Mouse (Mus musculus) left cerebral cortex, adult 2 months (tissue): ENCODE data around the gene Dgcr6. TPM values are rescaled to one million over a fixed set of nuclear protein-coding genes. Genes with fewer than 3 reads are reported as not detected.

Experiments
- DNase-seq, 2 experiments: peaks; one replicate each; pipeline ENCODE4 v3.0.0; 2021 to 2022; ENCODE audit warnings: low spot score in 2 of 2, mixed read lengths in 1 of 2; ENCODE audit errors: extremely low spot score in 1 of 2
- H3K27ac ChIP-seq: fragments of 200-600 bp; 2 replicates; pipeline ENCODE4 v1.8.1; 2022
- H3K4me3 ChIP-seq: fragments of 200-600 bp; 2 replicates; pipeline ENCODE4 v1.8.1; 2022
- CTCF ChIP-seq: fragments of 200-600 bp; IDR thresholded peaks from 2 replicates; pipeline ENCODE4 v1.8.1; 2022; ENCODE audit warnings: antibody characterized with exemption, mild to moderate bottlenecking, moderate library complexity
- intact Hi-C: fragments of 180-260 bp; cut with DNase I; formaldehyde crosslinking; loops from one replicate; pipeline ENCODE4 v1.15.1; 2025
- total RNA-seq, 2 experiments: library from RNA; stranded (reverse); gene quantifications; 2 replicates each; pipeline ENCODE4 v1.2.3; 2021

Gene Dgcr6
- total RNA-seq, 2 experiments from 2014 or later = 96.1 to 96.8 TPM

DNA sequence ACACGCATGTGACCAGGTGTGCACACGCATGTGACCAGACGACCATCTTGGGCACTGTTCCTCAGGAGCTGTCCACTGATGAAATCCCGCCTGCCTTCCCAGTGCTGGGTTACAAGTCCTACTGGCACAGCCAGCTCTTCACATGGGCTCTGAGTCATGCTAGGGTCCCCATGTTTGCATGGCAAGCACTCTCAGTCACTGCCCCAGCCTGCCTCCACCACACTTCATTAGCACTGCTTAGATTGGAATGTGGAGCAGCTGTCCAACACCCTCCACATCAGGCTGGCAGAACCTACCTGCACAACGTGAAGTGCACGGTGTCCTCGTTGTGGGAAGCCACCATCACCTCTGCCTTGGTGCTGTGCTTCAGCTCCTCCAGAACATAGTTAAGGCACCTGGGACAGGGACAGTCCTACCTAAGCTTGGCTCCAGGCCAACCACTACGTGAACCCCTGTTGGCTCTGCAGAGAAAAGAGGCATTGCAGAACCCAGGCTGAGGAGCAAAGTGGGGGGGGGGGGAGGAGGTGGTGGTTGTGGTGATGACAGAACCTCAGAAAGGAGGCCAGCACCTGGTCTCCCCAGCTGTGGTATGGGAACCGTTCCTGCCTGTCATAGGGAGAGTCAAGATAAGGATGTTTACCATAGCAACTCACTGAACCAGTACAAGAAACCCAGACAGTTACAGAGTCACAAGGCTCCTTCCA lies 20.8 kb downstream of the Dgcr6 start:
- Histone ChIP-seq H3K4me3 (no peak overlapping the region), H3K27ac (no peak overlapping the region)
- TF ChIP-seq CTCF = no peak
- no peak for DNase-seq
- intact Hi-C loops = no loop called here

- Histone ChIP-seq H3K27ac (no peak overlapping the region), H3K4me3 (no peak overlapping the region)
- no peak for DNase-seq
- no peak for TF ChIP-seq CTCF
- intact Hi-C loops = no loop called here
These were observed 22.0 kb downstream of the Dgcr6 start for GRCm38 (mm10) chr16:18074611-18075010.

GRCm38 (mm10) chr16:18075201-18075600 lies 22.5 kb downstream of the Dgcr6 start:
- intact Hi-C loops = no loop called here

GRCm38 (mm10) chr16:18078314-18079015 lies 25.8 kb downstream of the Dgcr6 start:
- no peak for TF ChIP-seq CTCF
- no peak overlapping the region for H3K4me3 ChIP-seq
- H3K27ac ChIP-seq = no peak overlapping the region
- intact Hi-C loops = no loop called here
- DNase-seq = no peak

More at GRCm38 (mm10) chr16:18075201-18075600, 22.5 kb downstream of the Dgcr6 start:
- no peak for TF ChIP-seq CTCF
- no peak overlapping the region for H3K4me3 ChIP-seq
- H3K27ac ChIP-seq = no peak overlapping the region
- DNase-seq = no peak

DNA sequence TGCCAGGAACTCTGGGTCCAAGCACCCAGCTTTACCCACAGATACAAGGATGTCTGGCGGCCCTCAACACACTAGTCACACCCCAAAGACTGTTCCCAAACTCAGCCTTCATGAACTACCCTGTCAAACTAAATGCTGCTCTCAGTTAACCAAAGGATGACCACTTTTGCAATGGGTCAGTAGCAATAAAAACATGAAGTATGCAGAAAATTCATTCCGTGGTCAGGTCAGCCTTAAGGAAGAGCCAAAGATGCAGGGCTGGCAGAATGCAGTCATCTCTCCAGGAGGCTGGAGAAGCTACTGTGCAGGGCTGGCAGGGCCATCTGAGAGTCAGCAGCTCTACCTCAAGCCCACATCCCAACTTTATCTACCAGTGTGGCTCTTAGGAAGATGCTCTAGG lies 26.6 kb downstream of the Dgcr6 start:
- intact Hi-C loops = no loop called here
- DNase-seq = no peak
- no peak overlapping the region for H3K4me3 ChIP-seq
- H3K27ac ChIP-seq = no peak overlapping the region
- TF ChIP-seq CTCF = no peak

- intact Hi-C loops = no loop called here
- Histone ChIP-seq H3K4me3 (no peak overlapping the region), H3K27ac (no peak overlapping the region)
- no peak for TF ChIP-seq CTCF
- DNase-seq = no peak
These were observed 27.5 kb downstream of the Dgcr6 start for GRCm38 (mm10) chr16:18080171-18080570.

DNA sequence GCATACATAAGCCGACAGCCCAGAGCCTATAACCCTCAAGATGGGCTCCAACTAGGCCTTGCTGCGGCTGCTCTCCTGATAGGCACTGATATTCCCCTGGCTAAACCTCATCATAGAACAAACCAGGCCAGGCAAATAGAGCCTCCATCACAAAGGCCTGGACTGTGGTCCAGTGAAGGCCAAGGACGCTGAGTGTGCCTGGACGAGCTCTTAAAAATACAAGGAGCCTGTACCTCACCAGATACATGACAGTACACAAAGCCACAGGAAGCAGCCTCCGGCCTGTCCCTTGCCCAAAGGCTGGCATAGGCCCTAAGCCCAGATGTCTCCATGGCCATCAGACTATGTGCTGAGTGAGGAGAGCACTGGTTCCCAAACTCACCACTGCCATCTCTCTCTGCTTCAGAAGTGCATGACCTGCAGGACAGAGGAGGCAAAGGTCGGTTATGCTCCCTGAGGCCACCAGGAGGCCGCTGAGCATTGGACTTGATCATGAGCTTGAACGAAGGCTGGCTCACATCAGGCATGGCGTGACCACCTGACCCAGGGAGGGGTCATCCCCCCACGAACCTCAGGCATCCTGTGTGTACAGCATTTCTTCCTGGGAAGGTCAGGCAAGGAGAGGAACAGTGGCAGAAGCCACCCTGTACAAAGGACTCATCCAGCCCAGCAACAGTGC lies 28.6 kb downstream of the Dgcr6 start:
- H3K4me3 ChIP-seq = no peak overlapping the region
- TF ChIP-seq CTCF = no peak; the same call in 1 of the 2 replicates
- DNase-seq = no peak
- intact Hi-C loops = no loop called here
- H3K27ac ChIP-seq = no peak overlapping the region

GRCm38 (mm10) chr16:18082291-18082690 lies 29.6 kb downstream of the Dgcr6 start:
- peak overlapping the region; percentile 81 for H3K27ac ChIP-seq
- no peak for DNase-seq
- intact Hi-C loops = no loop called here
- no peak overlapping the region for H3K4me3 ChIP-seq
- TF ChIP-seq CTCF = no peak

DNA sequence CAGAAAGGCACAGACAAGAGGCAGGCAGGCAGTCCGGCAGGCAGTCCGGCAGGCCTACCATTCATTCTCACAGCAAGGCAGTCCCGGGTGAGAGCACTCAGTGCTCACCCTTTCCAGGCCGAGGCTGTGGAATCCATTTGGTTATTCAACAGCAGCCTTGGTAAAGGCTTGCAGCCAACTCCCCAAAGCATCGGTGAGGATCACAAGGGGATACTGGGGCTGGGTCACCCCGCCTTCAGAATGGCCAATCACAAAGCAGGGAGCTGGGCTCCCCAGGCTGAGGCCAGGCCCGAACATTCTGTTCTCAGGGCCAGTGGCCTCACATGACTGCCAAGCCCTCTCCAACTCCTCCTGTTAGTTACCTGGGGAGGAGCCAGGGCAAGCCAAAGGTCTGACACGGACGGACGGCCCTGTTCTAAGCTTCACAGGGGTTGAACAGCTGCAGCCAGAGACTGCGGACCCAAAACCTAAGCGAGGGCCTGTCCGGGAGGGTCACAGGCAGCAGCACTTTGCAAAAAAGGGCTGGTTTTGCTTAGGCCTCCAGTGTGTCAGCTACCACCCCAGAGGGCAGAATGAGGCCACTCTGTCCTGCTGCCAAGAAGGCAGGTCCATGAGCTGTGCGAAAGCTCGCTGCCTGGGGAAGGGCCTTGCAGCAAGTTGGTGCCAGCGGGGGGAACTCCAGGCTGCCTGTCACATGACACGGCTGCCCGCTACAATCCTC lies 30.7 kb downstream of the Dgcr6 start:
- Histone ChIP-seq H3K4me3 (no peak overlapping the region), H3K27ac (peak overlapping the region; percentile 81)
- TF ChIP-seq CTCF = no peak
- DNase-seq = peak; percentile 46 to 61
- intact Hi-C loops = no loop called here

DNA sequence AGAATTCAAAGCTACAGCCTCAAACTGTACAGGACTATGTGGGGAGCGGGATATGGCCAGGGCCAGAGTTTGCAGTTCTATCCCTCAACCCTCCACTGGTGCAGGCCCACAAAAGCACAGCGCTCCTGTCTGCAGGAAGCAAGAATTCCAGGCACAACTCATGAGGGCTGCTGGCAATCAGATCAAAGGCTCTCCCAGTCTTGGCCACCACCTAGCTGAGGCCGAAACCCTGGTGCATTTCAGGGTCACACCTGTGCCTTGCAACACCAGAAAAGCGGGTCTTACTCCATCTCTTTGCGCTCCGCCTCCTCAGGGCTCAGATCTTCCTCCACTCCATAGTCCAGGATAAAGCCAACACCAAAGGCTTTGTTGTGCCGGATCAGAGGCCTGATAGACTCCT lies 31.6 kb downstream of the Dgcr6 start:
- TF ChIP-seq CTCF = no peak
- Histone ChIP-seq H3K27ac (peak overlapping the region; percentile 66), H3K4me3 (no peak overlapping the region)
- intact Hi-C loops = no loop called here
- DNase-seq = no peak

DNA sequence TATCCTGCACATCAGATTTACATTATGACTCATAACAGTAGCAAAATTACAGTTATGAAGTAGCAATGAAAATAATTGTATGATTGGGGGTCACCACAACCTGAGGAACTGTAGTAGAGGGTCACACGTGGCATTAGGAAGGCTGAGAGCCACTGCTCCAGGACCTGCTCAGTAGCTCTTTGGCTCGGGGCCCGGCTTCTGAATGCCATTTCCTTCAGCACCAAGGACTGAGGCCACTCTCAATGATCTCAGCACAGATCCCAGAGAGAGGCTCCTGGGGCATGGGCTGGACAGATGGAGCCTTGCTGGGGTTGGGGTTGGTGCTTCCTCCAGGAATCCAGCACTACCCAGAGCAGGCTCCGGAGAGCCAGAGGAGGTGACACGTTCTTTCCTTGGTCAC lies 34.4 kb downstream of the Dgcr6 start:
- no peak for TF ChIP-seq CTCF
- Histone ChIP-seq H3K27ac (peak overlapping the region; percentile 47; the same call in 1 of the 2 replicates), H3K4me3 (no peak overlapping the region; the same call in 1 of the 2 replicates)
- DNase-seq = no peak
- intact Hi-C loops = no loop called here

DNA sequence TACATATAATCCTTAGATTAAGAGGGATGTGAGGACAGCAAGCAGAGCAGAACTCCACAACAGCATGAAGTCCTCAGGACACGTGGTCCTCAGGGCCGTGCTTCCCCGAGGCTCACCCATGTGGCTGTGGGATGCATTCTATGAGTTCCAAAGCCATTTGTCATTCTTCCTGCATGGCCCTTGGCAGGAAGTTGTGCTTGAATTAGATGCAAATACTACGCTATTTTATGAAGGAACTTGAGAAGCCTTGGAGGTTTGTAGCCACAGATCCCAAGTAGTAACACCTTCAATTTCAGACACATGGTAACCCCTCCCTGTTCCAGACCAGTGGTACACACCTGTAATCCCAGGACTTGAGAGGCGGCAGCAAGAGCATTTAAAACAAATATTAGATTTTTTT lies 43.7 kb downstream of the Dgcr6 start:
- no peak for TF ChIP-seq CTCF
- intact Hi-C loops = no loop called here
- DNase-seq = no peak
- no peak overlapping the region for H3K27ac ChIP-seq
- no peak overlapping the region for H3K4me3 ChIP-seq
